Mouse (Mus musculus) neural tube, embryonic 14.5 days (tissue): ENCODE results near the gene Abhd11. TPM values are rescaled to one million over a fixed set of nuclear protein-coding genes. Genes with fewer than 3 reads are reported as not detected.

ENCODE experiments used
- ATAC-seq: fragments of 200-750 bp; cut with Nextera tagmentation; 2 replicates; pipeline ENCODE4 v1.8.0; 2017; ENCODE audit warnings: low read depth, mild to moderate bottlenecking, moderate TSS enrichment, moderate library complexity
- H3K27ac ChIP-seq: fragments of 300-500 bp; sonication (generic); 2 replicates; pipeline ENCODE4 v1.5.1; 2014; ENCODE audit warnings: low read depth, mild to moderate bottlenecking, control low read depth, low read length, moderate library complexity, mixed read lengths
- H3K27me3 ChIP-seq: fragments of 300-500 bp; sonication (generic); 2 replicates; pipeline ENCODE4 v1.6.1; 2014; ENCODE audit warnings: low read length; ENCODE audit not compliant: control insufficient read depth, insufficient read depth
- H3K36me3 ChIP-seq: fragments of 300-500 bp; sonication (generic); 2 replicates; pipeline ENCODE4 v1.6.1; 2014; ENCODE audit warnings: low read length, mixed read lengths; ENCODE audit not compliant: control insufficient read depth, insufficient read depth
- H3K4me1 ChIP-seq: fragments of 300-500 bp; sonication (generic); 2 replicates; pipeline ENCODE4 v1.6.1; 2014; ENCODE audit warnings: low read length; ENCODE audit not compliant: control insufficient read depth, insufficient read depth
- H3K4me2 ChIP-seq: fragments of 300-500 bp; sonication (generic); 2 replicates; pipeline ENCODE4 v1.6.1; 2014; ENCODE audit warnings: mild to moderate bottlenecking, low read depth, low read length, control low read depth
- H3K4me3 ChIP-seq: fragments of 300-500 bp; sonication (generic); 2 replicates; pipeline ENCODE4 v1.5.1; 2014; ENCODE audit warnings: low read depth, low read length, control low read depth, mixed read lengths
- H3K9ac ChIP-seq: fragments of 300-500 bp; sonication (generic); replicated peaks from 2 replicates; pipeline ENCODE4 v1.6.1; 2014; ENCODE audit warnings: low read depth, mild to moderate bottlenecking, control low read depth, low read length, mixed read lengths
- H3K9me3 ChIP-seq: fragments of 300-500 bp; sonication (generic); 2 replicates; pipeline ENCODE4 v1.6.1; 2016; ENCODE audit warnings: low read length; ENCODE audit not compliant: control insufficient read depth
- WGBS: fragments of 180-500 bp; shearing (Covaris S2); extraction: QIAGEN DNeasy Blood & Tissue Kit; methylation state at CpG from one replicate; pipeline ENCODE4 v1.1.7; 2014; 5-methylcytosine and 5-hydroxymethylcytosine counted together
- polyA plus RNA-seq: library from polyadenylated mRNA; unstranded; fragments of >200 nt; fragmentation: Nextera tagmentation; extraction: Ambion mirVana; gene quantifications from 2 replicates; pipeline ENCODE4 v1.2.1, GENCODE M21; 2014

Abhd11 gene
- polyA plus RNA-seq, 1 experiment from 2014 or later: 79.6 TPM

DNA sequence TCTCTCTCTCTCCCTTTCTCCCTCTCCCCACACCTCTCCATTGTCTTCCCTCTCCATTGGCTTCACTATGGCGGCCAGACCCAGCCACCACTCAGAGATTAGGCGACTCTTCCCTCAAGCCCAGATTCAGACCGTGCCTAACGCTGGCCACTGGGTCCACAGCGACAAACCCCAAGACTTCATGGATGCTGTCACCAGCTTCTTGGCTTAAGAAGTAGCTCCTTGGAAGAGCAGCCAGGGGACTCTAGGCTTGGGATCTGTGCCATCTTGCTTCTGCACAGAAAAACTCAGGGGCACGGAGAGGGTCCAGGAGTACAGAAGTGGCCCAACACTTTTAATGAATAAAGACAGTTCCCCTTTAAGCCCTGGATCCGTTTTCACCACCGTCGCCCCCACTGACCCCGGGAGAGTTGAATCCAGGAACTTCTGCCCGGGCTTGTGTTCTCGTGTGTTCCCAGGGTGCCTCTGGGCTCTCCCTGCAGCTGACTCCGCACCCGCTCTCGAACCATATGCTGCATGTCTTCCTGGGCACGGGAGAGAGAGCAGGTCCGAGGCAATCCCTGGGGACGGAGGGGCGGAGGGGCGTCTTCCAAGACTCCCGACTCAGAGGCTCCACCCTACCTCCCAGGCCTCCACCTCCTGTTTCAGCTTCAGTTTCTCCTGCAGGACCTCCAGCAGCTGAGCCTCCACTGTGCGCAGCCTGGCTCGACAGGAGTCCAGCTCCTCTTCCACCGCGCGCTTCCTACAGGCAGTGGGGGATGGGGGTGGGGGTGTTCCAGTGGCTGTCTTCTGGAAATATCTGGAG lies 3.1 kb downstream of the Abhd11 start:
- H3K9me3 ChIP-seq: no peaks in the 10 kb centered on the region
- H3K4me3 ChIP-seq: no peak overlapping the region
- H3K4me2 ChIP-seq: peak overlapping the region; percentile 19; the same call in 1 of the 2 replicates
- H3K27me3 ChIP-seq: no peaks in the 10 kb centered on the region
- H3K4me1 ChIP-seq: peaks cover 8% of the 10 kb centered on the region; the same call in 1 of the 2 replicates
- H3K36me3 ChIP-seq: no peaks in the 10 kb centered on the region
- 0 out of 2 replicates have a peak overlapping the region, but pooled peaks have one; percentile 2 for H3K9ac ChIP-seq
- no peak for ATAC-seq
- H3K27ac ChIP-seq: no peak overlapping the region
- WGBS: 30% methylated on average over 26 of the region's 26 CpGs

DNA sequence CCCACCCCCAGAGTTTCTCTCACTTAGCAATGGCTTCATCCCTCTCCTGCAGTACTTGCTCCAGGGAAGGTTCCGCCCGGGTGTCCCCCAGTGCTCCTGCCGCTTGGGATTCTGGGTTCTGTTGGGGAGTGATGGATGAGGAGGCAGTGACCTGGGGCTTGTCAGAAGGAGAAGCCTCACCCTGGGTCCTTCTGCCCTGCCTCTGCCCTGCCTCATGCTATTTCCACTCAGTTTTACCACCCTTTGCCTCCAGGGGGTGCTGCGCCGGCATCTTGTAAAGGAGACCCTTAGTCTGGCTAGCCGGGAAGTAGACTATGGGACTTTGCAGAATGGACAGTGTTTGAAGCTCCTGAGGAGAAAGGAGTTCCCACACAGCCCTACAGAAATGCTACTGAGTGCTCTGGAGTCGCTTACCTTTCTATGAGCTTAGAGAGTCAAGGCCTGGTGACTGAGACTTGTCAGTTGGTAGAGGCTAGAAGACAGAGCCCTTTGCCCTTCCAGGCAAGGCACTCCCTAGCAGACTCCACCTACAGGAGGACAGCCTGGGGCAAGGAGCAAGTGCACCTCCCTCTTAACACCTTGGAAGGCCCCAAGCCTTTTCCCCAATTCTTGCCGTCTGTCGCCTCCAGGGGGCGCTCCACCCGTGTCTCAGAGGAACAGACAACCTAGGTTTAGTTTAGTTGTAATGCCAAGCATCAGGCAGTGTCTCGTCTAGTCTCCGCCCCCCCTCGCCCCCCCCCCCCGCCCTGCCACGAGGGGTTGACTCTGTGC lies 3.9 kb downstream of the Abhd11 start:
- no peak overlapping the region for H3K4me3 ChIP-seq
- H3K4me1 ChIP-seq: peaks cover 8% of the 10 kb centered on the region; the same call in 1 of the 2 replicates
- no peaks in the 10 kb centered on the region for H3K9me3 ChIP-seq
- H3K27me3 ChIP-seq: no peaks in the 10 kb centered on the region
- no peaks in the 10 kb centered on the region for H3K36me3 ChIP-seq
- H3K9ac ChIP-seq: no peak overlapping the region
- WGBS: 4% methylated on average over 14 of the region's 16 CpGs
- no peak overlapping the region; the same call in 1 of the 2 replicates for H3K4me2 ChIP-seq
- no peak overlapping the region for H3K27ac ChIP-seq
- no peak for ATAC-seq

DNA sequence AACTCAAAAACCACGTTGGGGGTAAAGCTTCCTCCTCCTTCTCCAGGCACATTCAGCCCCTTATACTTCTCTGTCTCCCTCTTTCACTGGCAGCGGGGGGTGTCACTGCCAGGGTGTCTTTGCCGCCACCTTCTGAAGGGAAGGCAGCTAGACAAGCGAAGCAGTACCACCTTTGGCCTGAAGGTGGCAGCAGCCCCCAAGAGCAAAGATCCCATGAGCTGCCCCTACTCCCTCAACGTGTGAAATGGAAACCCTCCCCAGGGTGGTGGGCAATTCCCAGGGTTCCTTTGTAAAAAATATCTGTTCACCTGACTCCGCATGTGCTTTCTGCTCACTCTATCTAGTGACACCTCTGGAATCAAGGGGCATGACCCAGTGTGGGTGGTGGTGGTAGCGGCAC lies 6.5 kb downstream of the Abhd11 start:
- H3K36me3 ChIP-seq: no peaks in the 10 kb centered on the region
- no peak overlapping the region for H3K27ac ChIP-seq
- no peak overlapping the region for H3K9ac ChIP-seq
- no peak overlapping the region for H3K4me3 ChIP-seq
- H3K27me3 ChIP-seq: no peaks in the 10 kb centered on the region
- WGBS: 16% methylated on average over 7 of the region's 7 CpGs
- H3K9me3 ChIP-seq: no peaks in the 10 kb centered on the region
- H3K4me2 ChIP-seq: no peak overlapping the region
- ATAC-seq: no peak
- peaks cover 3% of the 10 kb centered on the region; the same call in 1 of the 2 replicates for H3K4me1 ChIP-seq

DNA sequence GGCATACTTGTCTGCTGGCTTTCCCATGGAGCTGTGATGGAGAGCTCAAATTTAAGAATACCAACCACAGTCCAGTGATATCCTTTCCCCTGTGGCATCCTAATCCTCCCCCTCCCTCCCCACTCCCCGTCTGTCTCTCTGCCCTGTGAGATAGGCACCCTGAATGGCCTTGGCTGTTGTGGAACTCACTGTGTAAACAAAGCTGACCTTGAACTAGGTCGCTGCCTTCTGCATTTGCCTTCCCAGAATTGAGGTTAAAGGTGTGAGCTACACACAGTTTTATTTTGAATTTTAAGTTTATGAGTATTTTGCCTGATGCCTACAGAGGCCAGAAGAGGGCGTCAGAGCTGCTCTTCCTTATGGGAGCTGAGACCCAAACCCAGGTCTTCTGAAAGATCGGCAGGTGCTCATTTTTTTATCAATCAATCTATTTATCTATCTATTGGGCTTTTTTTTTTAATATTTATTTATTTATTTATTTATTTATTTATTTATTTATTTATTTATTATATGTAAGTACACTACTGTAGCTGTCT lies 7.3 kb downstream of the Abhd11 start:
- no peak overlapping the region for H3K9ac ChIP-seq
- H3K4me3 ChIP-seq: no peak overlapping the region
- no peaks in the 10 kb centered on the region for H3K36me3 ChIP-seq
- H3K27ac ChIP-seq: no peak overlapping the region
- 57% methylated on average over 4 of the region's 4 CpGs for WGBS
- no peak for ATAC-seq
- H3K27me3 ChIP-seq: no peaks in the 10 kb centered on the region
- H3K4me1 ChIP-seq: no peaks in the 10 kb centered on the region
- no peak overlapping the region for H3K4me2 ChIP-seq
- H3K9me3 ChIP-seq: no peaks in the 10 kb centered on the region

DNA sequence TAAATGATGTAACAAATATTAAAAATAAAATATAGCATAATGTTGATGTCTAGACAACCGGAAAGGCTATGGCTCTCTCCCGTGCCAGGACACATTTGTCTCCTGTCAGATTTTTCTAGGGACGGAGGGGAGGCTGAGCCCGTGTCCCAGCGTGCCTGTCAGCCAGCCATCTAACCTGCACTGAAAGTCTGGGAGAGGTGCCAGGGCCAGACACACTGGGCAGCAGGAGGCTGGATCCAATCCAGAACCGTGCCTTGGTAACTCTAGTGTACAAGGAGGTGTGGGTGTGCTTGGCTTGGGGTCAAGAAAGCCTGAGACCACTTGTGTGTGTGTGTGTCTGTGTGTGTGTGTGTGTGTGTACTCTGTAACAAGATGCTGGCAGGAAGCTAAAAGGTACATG lies 12.9 kb downstream of the Abhd11 start:
- WGBS: 52% methylated on average over 6 of the region's 6 CpGs
- ATAC-seq: peak; percentile 59; the same call in 1 of the 2 replicates

DNA sequence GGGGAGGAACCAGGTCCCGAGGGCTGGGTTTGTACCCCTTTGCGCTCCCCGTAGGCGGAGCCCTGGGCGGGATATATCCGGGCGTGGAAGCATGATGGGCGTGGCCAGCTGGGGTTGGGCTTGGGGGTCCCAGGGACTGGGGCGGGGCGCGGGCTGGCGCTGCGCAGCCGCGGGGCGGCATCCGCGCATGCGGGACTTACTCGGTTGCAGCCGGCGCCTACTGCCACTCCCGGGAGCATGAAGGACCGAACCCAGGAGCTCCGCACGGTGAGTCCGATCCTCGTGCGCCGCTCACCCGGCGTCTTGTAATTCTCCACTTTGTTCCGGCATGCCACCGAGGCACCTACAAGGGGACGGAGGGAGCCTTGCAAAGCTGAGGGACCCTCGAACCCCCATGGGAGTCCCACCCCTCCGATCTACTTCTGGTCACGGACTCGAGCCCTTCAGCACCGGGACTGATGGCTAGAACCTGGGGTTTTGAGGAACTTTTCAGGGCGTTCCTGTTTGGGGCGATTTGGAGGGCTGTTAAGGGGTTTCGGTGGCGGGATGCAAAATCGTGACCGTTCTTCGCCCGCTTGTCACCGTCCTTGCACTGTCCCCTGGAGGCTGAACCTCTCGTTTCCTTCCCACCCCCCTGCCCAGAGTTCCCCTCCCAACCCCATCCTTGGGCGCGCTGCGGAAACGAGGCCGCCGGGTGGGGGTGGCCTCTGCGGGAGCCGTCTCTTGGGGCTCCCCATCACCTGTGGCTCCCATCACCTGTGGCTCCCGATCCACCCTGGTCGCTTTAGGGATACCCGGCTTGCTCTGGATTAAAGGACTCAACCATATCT lies 14.6 kb downstream of the Abhd11 start, which contains the start of gene Stx1a:
Gene Stx1a, plus strand, starts transcription at position 139 of the 830 bp plus-strand sequence.
- ATAC-seq: peak; percentile 90
- Histone ChIP-seq H3K9ac (peak within 1 kb of the TSS; percentile 68), H3K4me3 (peak within 1 kb of the TSS; percentile 66), H3K4me2 (peak within 1 kb of the TSS; percentile 85), H3K27me3 (no peaks in the 10 kb centered on the region), H3K27ac (peak within 1 kb of the TSS; percentile 48; the same call in 1 of the 2 replicates), H3K4me1 (peaks cover 4% of the 10 kb centered on the region; the same call in 1 of the 2 replicates), H3K36me3 (no peaks in the 10 kb centered on the region), H3K9me3 (no peaks in the 10 kb centered on the region)
- WGBS: under 1% methylated on average over 61 of the region's 61 CpGs

More for the DNA sequence above, 12.9 kb downstream of the Abhd11 start:
- Histone ChIP-seq H3K4me1 (peaks cover 4% of the 10 kb centered on the region; the same call in 1 of the 2 replicates), H3K9me3 (no peaks in the 10 kb centered on the region), H3K4me3 (no peak overlapping the region), H3K36me3 (no peaks in the 10 kb centered on the region), H3K4me2 (no peak overlapping the region), H3K9ac (no peak overlapping the region), H3K27me3 (no peaks in the 10 kb centered on the region), H3K27ac (0 out of 2 replicates have a peak overlapping the region, but pooled peaks have one; percentile 12)

DNA sequence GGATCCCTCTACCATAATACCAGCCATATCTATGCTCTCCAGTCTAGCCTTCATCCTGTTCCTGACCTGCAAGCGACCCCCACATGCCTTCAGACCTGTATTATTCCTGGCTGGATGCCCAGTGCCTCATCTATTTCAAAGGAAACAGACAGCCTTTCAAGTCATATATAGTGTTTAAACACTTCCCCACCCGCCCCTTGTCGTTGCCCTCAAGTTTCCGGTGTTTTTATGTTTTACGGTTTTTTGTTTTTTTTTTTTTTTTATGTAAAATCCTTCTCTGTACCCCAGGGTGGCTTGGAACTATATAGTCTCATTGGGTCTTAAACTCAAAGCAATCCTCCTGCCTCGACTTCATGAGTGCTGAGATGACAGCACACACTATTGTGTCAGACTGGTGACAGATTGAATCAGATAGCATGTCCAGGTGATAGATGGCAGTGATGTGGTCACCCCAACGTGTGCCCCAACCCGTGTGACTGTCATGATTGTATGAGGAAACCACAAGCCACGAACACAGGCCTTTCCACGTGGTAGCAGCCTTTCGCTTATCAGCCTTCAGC lies 15.8 kb downstream of the Abhd11 start:
- Histone ChIP-seq H3K27me3 (no peaks in the 10 kb centered on the region), H3K9me3 (no peaks in the 10 kb centered on the region), H3K27ac (no peak overlapping the region), H3K4me2 (peak overlapping the region; percentile 85; the same call in 1 of the 2 replicates), H3K9ac (no peak overlapping the region), H3K4me3 (peak overlapping the region; percentile 66; the same call in 1 of the 2 replicates), H3K36me3 (no peaks in the 10 kb centered on the region), H3K4me1 (peaks cover 4% of the 10 kb centered on the region; the same call in 1 of the 2 replicates)
- ATAC-seq: no peak
- WGBS: 63% methylated on average over 11 of the region's 11 CpGs

DNA sequence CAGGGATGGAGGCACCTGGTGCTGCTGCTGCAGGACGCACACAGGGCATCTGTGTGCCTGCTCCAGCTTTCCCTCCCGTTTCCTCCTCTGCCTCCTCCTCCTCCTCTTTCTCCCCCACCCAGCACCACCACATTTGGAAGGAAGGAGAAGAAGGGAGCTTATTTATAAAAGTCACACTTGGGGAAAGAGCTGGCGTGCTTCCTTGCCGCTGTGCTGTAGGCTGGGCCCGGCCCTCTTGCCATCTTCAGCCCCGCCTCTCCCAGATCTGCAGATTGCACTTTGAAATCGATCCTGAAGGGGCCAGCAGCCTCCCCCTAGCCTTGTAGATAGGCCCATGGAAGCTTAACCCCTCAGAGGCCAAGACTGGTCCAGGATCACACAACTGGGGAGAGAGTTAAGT lies 16.9 kb downstream of the Abhd11 start:
- Histone ChIP-seq H3K9ac (no peak overlapping the region), H3K4me3 (no peak overlapping the region), H3K27me3 (no peaks in the 10 kb centered on the region), H3K9me3 (no peaks in the 10 kb centered on the region), H3K36me3 (no peaks in the 10 kb centered on the region), H3K27ac (no peak overlapping the region), H3K4me1 (peaks cover 4% of the 10 kb centered on the region; the same call in 1 of the 2 replicates), H3K4me2 (peak overlapping the region; percentile 0; the same call in 1 of the 2 replicates)
- ATAC-seq: no peak
- WGBS: 21% methylated on average over 7 of the region's 7 CpGs
